Mouse (Mus musculus) limb, embryonic 13.5 days (tissue): ENCODE measurements around the gene Il1a. TPM values are rescaled to one million over a fixed set of nuclear protein-coding genes. Genes with fewer than 3 reads are reported as not detected.

Experiments used
- ATAC-seq: fragments of 200-750 bp; cut with Nextera tagmentation; 2 replicates; pipeline ENCODE4 v1.8.0; 2017; ENCODE audit warnings: low read depth, moderate number of reproducible peaks, moderate TSS enrichment; ENCODE audit not compliant: low FRiP score
- H3K27ac ChIP-seq: fragments of 300-500 bp; sonication (generic); 2 replicates; pipeline ENCODE4 v1.5.1; 2015; ENCODE audit warnings: inconsistent platforms, mild to moderate bottlenecking, moderate library complexity
- H3K27me3 ChIP-seq: fragments of 300-500 bp; sonication (generic); 2 replicates; pipeline ENCODE4 v1.6.1; 2015; ENCODE audit warnings: mild to moderate bottlenecking, inconsistent platforms
- H3K36me3 ChIP-seq: fragments of 300-500 bp; sonication (generic); 2 replicates; pipeline ENCODE4 v1.6.1; 2015; ENCODE audit warnings: inconsistent platforms, mild to moderate bottlenecking, moderate library complexity
- H3K4me1 ChIP-seq: fragments of 300-500 bp; sonication (generic); 2 replicates; pipeline ENCODE4 v1.6.1; 2015; ENCODE audit warnings: inconsistent platforms
- H3K4me2 ChIP-seq: fragments of 300-500 bp; sonication (generic); replicated peaks from 2 replicates; pipeline ENCODE4 v1.6.1; 2015; ENCODE audit warnings: inconsistent platforms, mild to moderate bottlenecking, moderate library complexity
- H3K4me3 ChIP-seq: fragments of 300-500 bp; sonication (generic); 2 replicates; pipeline ENCODE4 v1.5.1; 2015; ENCODE audit warnings: moderate library complexity, mild to moderate bottlenecking, inconsistent platforms
- H3K9ac ChIP-seq: fragments of 300-500 bp; sonication (generic); 2 replicates; pipeline ENCODE4 v1.6.1; 2015; ENCODE audit warnings: mild to moderate bottlenecking, inconsistent platforms
- H3K9me3 ChIP-seq: fragments of 300-500 bp; sonication (generic); 2 replicates; pipeline ENCODE4 v1.6.1; 2016; ENCODE audit warnings: inconsistent platforms
- WGBS: fragments of 180-500 bp; shearing (Covaris S2); methylation state at CpG from one replicate; pipeline ENCODE4 v1.1.7; 2015; 5-methylcytosine and 5-hydroxymethylcytosine counted together
- polyA plus RNA-seq: library from polyadenylated mRNA; unstranded; fragments of >200 nt; fragmentation: Nextera tagmentation; extraction: Ambion mirVana; gene quantifications from 2 replicates; pipeline ENCODE4 v1.2.1, GENCODE M21; 2015

Gene Il1a
- 0.10 and 0.14 TPM in 2 replicates for polyA plus RNA-seq

DNA sequence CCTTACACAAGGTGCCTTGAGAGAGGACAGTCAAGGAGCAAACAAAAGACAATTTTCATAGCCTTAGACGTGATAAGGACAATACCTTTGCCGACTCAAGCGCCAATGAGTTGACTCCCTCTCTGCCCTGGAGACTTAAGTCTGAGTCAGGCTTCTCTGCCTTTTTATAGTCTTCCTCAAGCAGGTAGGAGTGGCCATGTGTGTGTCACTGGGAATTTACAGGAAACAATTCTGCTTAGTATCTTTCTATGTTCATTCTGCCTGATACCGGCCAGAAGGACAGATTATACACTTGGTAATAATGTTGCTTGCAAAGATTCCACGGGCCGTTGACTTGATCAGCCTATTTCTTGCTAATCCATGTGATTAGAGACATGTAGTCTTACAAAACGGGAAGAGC lies at the start of gene Il1a:
Il1a (minus strand) TSS at position 137 of the 400 bp plus-strand sequence.
- H3K27ac ChIP-seq, result no peak within 1 kb of the TSS
- H3K27me3 ChIP-seq, result no peaks in the 10 kb centered on the region
- no peak within 1 kb of the TSS for H3K4me2 ChIP-seq
- H3K9me3 ChIP-seq, result no peaks in the 10 kb centered on the region
- 84% methylated on average over 7 of the region's 7 CpGs for WGBS
- no peak for ATAC-seq
- H3K4me1 ChIP-seq, result no peaks in the 10 kb centered on the region
- H3K36me3 ChIP-seq, result no peaks in the 10 kb centered on the region
- H3K4me3 ChIP-seq, result no peak within 1 kb of the TSS
- H3K9ac ChIP-seq, result no peak within 1 kb of the TSS

DNA sequence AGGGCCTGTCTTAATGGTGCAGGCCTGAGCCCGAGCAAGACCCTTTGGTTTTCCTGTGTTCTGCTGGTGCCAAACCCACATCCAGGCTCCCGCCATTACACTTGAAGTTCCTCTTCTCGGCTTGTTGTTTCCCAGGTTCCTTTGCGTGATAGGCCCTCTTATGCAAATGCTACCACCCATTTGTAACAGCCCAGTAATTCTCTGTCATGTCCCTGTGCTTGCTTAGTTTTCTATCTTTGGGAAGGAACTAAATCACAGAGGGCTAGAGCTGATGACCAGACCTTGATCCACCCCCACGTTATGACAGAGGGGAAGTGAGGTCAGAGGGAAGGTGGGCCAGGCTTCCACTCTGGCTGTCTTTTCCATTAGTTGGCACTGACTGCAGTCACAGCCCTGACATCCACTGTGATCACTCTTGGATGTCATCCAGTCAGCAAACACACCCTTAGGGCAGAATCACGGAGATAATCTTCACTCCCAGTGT lies 28.4 kb upstream of the Il1a start:
- no peak overlapping the region for H3K4me2 ChIP-seq
- no peaks in the 10 kb centered on the region for H3K36me3 ChIP-seq
- no peaks in the 10 kb centered on the region for H3K27me3 ChIP-seq
- no peak overlapping the region for H3K9ac ChIP-seq
- H3K4me3 ChIP-seq, result no peak overlapping the region
- no peak for ATAC-seq
- WGBS, result 77% methylated on average over 6 of the region's 6 CpGs
- H3K9me3 ChIP-seq, result peaks cover 7% of the 10 kb centered on the region
- H3K27ac ChIP-seq, result no peak overlapping the region
- H3K4me1 ChIP-seq, result no peaks in the 10 kb centered on the region

GRCm38 (mm10) chr2:129333471-129333870 lies 23.7 kb upstream of the Il1a start:
- Histone ChIP-seq H3K4me2 (no peak overlapping the region), H3K9ac (no peak overlapping the region), H3K4me1 (peaks cover 7% of the 10 kb centered on the region), H3K27me3 (no peaks in the 10 kb centered on the region), H3K27ac (no peak overlapping the region), H3K36me3 (no peaks in the 10 kb centered on the region), H3K4me3 (no peak overlapping the region), H3K9me3 (no peaks in the 10 kb centered on the region)
- WGBS, result 60% methylated on average over 4 of the region's 4 CpGs
- no peak for ATAC-seq

- peaks cover 7% of the 10 kb centered on the region for H3K4me1 ChIP-seq
- no peaks in the 10 kb centered on the region for H3K27me3 ChIP-seq
- H3K9me3 ChIP-seq, result peaks cover 2% of the 10 kb centered on the region; the same call in 1 of the 2 replicates
- H3K36me3 ChIP-seq, result no peaks in the 10 kb centered on the region
- no peak overlapping the region for H3K4me2 ChIP-seq
- H3K9ac ChIP-seq, result no peak overlapping the region
- H3K4me3 ChIP-seq, result no peak overlapping the region
- no peak for ATAC-seq
- 83% methylated on average over 13 of the region's 13 CpGs for whole genome bisulfite sequencing
- no peak overlapping the region for H3K27ac ChIP-seq
These were observed 20.8 kb upstream of the Il1a start for GRCm38 (mm10) chr2:129330540-129330939.

DNA sequence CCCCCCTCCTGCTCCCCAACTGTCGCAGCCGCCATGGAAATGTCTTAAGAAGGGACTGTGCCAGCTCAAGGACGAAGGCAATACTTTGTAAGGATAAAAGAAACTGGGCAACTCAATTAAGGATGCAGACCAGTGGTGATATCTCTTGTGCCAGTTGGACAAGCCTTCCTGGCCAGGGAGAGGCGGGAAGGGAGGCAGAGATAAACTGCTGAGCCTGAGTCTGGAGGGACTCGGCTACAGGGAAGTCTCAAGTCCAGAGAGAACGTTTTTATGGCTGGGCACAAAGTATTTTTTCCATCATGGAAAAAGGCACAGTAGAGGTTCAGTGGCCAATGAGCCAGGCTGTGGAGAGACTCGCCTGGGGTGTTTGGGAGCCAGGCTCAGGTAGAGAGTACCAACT lies 20.3 kb upstream of the Il1a start:
- Histone ChIP-seq H3K4me2 (no peak overlapping the region), H3K36me3 (no peaks in the 10 kb centered on the region), H3K4me1 (peaks cover 7% of the 10 kb centered on the region), H3K4me3 (no peak overlapping the region), H3K27ac (no peak overlapping the region), H3K9me3 (peaks cover 4% of the 10 kb centered on the region; the same call in 1 of the 2 replicates), H3K27me3 (no peaks in the 10 kb centered on the region), H3K9ac (no peak overlapping the region)
- no peak for ATAC-seq
- WGBS, result 52% methylated on average over 7 of the region's 7 CpGs

DNA sequence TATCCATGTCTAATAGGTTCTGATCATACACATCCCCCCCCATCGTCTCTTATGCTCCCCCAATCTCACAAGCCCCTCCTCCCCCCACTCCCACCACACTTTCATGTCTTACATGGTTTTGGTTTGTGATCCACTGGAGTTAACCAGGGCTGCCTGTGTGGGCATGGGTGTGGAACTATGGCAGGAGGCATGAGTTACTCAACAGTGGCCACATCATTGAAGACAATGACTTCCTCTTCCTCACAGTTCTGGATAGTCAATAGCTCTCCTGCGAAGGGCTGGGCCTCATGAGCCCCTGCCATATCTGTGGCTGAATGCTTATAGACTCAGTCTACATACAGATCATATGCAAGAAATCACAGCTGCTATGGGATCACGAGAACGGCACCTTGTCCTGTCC lies 18.5 kb upstream of the Il1a start:
- no peaks in the 10 kb centered on the region for H3K27me3 ChIP-seq
- H3K4me3 ChIP-seq, result no peak overlapping the region
- no peak for ATAC-seq
- no peak overlapping the region for H3K4me2 ChIP-seq
- peaks cover 4% of the 10 kb centered on the region; the same call in 1 of the 2 replicates for H3K9me3 ChIP-seq
- H3K36me3 ChIP-seq, result no peaks in the 10 kb centered on the region
- WGBS, result 86% methylated on average over 4 of the region's 4 CpGs
- H3K27ac ChIP-seq, result no peak overlapping the region
- H3K9ac ChIP-seq, result no peak overlapping the region
- H3K4me1 ChIP-seq, result peaks cover 7% of the 10 kb centered on the region

DNA sequence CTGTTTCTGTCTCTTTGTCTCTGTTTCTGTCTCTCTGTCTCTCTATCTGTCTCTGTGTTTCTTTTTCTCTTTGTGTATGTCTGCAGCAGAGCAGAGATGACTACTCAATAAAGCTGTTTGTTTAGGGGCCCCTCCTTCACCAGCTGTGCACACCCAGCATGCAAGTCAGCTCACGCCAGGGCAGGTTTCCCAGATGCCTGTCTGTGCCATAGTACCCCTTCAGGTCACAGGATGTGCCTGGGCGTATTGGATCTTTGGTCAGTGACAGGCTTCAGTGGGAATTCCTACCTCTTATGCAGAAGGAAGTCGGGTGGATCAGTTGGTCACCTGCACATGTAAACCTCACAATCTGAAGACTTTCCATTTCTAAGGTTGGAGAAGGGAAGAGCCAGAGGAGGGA lies 14.4 kb upstream of the Il1a start:
- H3K36me3 ChIP-seq, result no peaks in the 10 kb centered on the region
- H3K27me3 ChIP-seq, result no peaks in the 10 kb centered on the region
- no peak overlapping the region for H3K4me3 ChIP-seq
- ATAC-seq, result no peak
- H3K9ac ChIP-seq, result no peak overlapping the region
- no peak overlapping the region for H3K4me2 ChIP-seq
- peaks cover 4% of the 10 kb centered on the region; the same call in 1 of the 2 replicates for H3K9me3 ChIP-seq
- no peaks in the 10 kb centered on the region for H3K4me1 ChIP-seq
- WGBS, result 63% methylated on average over 3 of the region's 3 CpGs
- no peak overlapping the region for H3K27ac ChIP-seq

GRCm38 (mm10) chr2:129322117-129322635 lies 12.4 kb upstream of the Il1a start:
- Histone ChIP-seq H3K36me3 (no peaks in the 10 kb centered on the region), H3K9ac (no peak overlapping the region), H3K27me3 (no peaks in the 10 kb centered on the region), H3K4me3 (no peak overlapping the region), H3K9me3 (peaks cover 4% of the 10 kb centered on the region; the same call in 1 of the 2 replicates), H3K27ac (no peak overlapping the region), H3K4me1 (no peaks in the 10 kb centered on the region), H3K4me2 (no peak overlapping the region)
- ATAC-seq, result no peak
- WGBS, result 81% methylated on average over 1 of the region's 1 CpGs

GRCm38 (mm10) chr2:129320033-129320605 lies 10.3 kb upstream of the Il1a start:
- H3K4me2 ChIP-seq, result no peak overlapping the region
- H3K36me3 ChIP-seq, result no peaks in the 10 kb centered on the region
- WGBS, result 76% methylated on average over 8 of the region's 8 CpGs
- no peaks in the 10 kb centered on the region for H3K4me1 ChIP-seq
- H3K27me3 ChIP-seq, result no peaks in the 10 kb centered on the region
- no peaks in the 10 kb centered on the region for H3K9me3 ChIP-seq
- ATAC-seq, result no peak
- no peak overlapping the region for H3K4me3 ChIP-seq
- no peak overlapping the region for H3K9ac ChIP-seq
- no peak overlapping the region for H3K27ac ChIP-seq

DNA sequence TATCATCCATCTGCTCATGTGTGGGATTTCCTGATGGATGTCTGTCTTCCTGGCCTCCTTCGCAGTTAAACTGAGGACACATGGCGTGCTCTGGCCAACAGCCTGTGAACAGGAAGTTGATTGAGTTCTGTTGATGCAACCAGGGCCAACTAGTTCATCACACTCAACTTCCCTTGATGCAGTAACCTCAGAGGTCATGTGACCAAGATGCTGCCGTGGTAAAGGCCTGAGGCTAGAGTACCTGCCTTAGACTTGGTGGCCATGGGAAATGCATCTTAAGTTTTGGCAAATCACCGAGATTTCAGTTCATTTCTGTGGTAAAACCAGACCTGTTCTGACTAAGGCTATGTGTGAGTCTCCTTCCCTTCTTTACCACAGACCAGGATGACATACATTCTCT lies 6.1 kb upstream of the Il1a start:
- 72% methylated on average over 4 of the region's 4 CpGs for WGBS
- H3K4me3 ChIP-seq, result no peak overlapping the region

GRCm38 (mm10) chr2:129314880-129315279 lies 5.1 kb upstream of the Il1a start:
- 81% methylated on average over 6 of the region's 6 CpGs for WGBS
- H3K9ac ChIP-seq, result no peak overlapping the region
- ATAC-seq, result no peak
- H3K9me3 ChIP-seq, result no peaks in the 10 kb centered on the region
- H3K4me2 ChIP-seq, result no peak overlapping the region
- H3K27me3 ChIP-seq, result no peaks in the 10 kb centered on the region
- H3K4me3 ChIP-seq, result no peak overlapping the region
- H3K4me1 ChIP-seq, result no peaks in the 10 kb centered on the region
- no peaks in the 10 kb centered on the region for H3K36me3 ChIP-seq
- H3K27ac ChIP-seq, result no peak overlapping the region

More for the DNA sequence above, 6.1 kb upstream of the Il1a start:
- H3K9me3 ChIP-seq, result no peaks in the 10 kb centered on the region
- no peaks in the 10 kb centered on the region for H3K4me1 ChIP-seq
- no peak overlapping the region for H3K4me2 ChIP-seq
- H3K27me3 ChIP-seq, result no peaks in the 10 kb centered on the region
- no peak for ATAC-seq
- H3K36me3 ChIP-seq, result no peaks in the 10 kb centered on the region
- no peak overlapping the region for H3K9ac ChIP-seq
- H3K27ac ChIP-seq, result no peak overlapping the region

GRCm38 (mm10) chr2:129313934-129314333 lies 4.2 kb upstream of the Il1a start:
- Histone ChIP-seq H3K27me3 (no peaks in the 10 kb centered on the region), H3K27ac (no peak overlapping the region), H3K4me1 (no peaks in the 10 kb centered on the region), H3K4me2 (no peak overlapping the region), H3K36me3 (no peaks in the 10 kb centered on the region), H3K9ac (no peak overlapping the region), H3K9me3 (no peaks in the 10 kb centered on the region), H3K4me3 (no peak overlapping the region)
- 89% methylated on average over 1 of the region's 1 CpGs for WGBS
- no peak for ATAC-seq

DNA sequence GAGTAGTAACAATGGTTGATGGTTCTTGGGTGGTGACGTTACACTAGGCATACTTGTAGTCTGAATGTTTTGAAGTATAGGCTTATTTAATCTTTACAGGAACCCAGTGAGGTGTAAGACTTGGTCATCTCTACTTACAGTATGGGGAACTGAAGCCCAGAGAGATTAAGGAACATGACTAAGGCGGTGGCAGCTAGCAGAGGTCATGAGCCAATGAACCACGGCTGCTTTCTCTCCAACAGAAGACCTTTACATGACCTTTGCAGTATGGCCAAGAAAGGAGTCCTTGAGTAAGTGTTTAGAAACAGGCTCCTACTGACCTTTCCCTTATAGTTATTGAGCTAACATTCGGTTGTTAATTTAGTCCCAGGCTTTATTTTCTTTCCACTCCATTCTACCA lies 3.8 kb downstream of the Il1a start:
- H3K36me3 ChIP-seq, result no peaks in the 10 kb centered on the region
- no peak for ATAC-seq
- no peak overlapping the region for H3K27ac ChIP-seq
- H3K27me3 ChIP-seq, result 0 out of 2 replicates have a peak, but pooled peaks cover 3% of the 10 kb centered on the region
- 81% methylated on average over 4 of the region's 4 CpGs for WGBS
- no peak overlapping the region for H3K4me2 ChIP-seq
- no peaks in the 10 kb centered on the region for H3K4me1 ChIP-seq
- H3K4me3 ChIP-seq, result no peak overlapping the region
- H3K9ac ChIP-seq, result no peak overlapping the region
- H3K9me3 ChIP-seq, result no peaks in the 10 kb centered on the region
